Mouse (Mus musculus) heart, postnatal 36 days (tissue): ENCODE results near the gene Etv6. TPM values are rescaled to one million over a fixed set of nuclear protein-coding genes. Genes with fewer than 3 reads are reported as not detected.

Experiments used
- DNase-seq, 2 experiments: peaks; one replicate each; pipeline ENCODE4 v3.0.0; 2021 to 2022
- intact Hi-C: fragments of 180-260 bp; cut with DNase I; formaldehyde crosslinking; loops from one replicate; pipeline ENCODE4 v1.15.1; 2025
- total RNA-seq, 2 experiments: library from RNA; stranded (reverse); gene quantifications; 2 replicates each; pipeline ENCODE4 v1.2.3; 2021

Etv6 gene
- total RNA-seq, 2 experiments from 2014 or later, result 11.5 to 15.0 TPM

- intact Hi-C loops, result no loop called here
- no peak for DNase-seq
These were observed 5.8 kb downstream of the Etv6 start for GRCm38 (mm10) chr6:134041286-134041685.

- DNase-seq, result no peak
- intact Hi-C loops, result no loop called here
These were observed 6.4 kb downstream of the Etv6 start for GRCm38 (mm10) chr6:134041916-134042315.

DNA sequence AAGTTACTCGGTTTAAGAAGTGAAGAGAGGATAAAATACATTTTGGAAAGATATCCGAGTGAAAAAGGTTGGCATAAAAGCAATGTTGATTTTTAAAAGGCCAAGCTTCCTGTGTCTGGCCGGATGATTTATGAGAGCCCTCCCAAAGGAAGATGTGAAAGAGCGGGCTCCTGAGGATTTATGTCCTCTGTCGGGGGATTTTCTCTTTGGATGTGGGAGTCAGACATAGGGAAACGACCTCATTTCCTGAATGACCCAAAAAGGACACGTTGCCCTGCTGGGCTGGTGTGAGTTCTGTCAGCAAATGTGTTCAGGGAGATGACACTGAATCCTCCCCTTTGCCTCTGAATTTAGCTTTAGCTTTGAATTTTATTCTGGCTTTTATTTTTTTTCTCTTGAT, 8.0 kb downstream of the Etv6 start:
- intact Hi-C loops, result no loop called here
- no peak for DNase-seq

GRCm38 (mm10) chr6:134045092-134045868, 9.8 kb downstream of the Etv6 start:
- DNase-seq, result no peak
- intact Hi-C loops, result no loop called here

DNA sequence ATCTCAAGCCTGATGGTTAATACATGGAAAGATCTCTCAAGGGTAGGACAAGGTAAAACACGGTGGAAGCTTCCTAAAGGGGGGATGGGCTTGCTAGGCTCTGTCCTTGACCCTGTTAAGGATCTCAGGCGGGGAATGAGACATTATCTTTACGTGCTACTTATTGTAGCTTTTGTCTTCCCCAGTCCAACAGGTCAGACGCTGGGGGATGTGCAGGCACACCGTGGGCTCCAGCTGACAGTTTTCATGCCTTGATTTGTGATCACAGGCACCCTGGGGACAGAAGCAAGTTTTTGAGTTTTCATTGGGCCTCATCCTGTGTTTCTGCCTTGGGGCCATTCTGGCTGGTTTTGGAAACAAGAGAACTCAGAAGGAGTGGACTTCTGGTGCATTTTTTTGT, 10.6 kb downstream of the Etv6 start:
- intact Hi-C loops, result no loop called here
- no peak for DNase-seq

DNA sequence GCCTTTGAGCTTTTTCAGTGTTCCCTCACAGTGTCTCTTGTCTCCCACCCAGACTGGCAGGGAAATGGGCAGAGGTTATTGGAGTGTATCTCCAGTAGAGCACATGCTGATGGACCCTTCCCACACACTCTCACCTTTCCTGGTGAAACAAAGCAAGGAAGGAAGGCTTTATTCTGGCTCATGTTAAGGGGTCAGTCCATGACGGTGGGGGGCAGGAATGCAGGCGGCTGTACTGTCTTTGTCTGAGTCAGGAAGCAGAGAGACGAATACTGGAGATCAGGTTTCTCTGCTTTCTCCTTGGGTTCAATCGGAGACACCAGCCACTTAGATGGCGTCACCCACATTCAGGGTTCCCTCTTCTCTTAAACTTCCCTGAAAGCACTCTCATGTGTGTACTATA, 11.7 kb downstream of the Etv6 start:
- DNase-seq, result no peak
- intact Hi-C loops, result no loop called here

- intact Hi-C loops, result no loop called here
These were observed 12.5 kb downstream of the Etv6 start for GRCm38 (mm10) chr6:134047974-134048373.

GRCm38 (mm10) chr6:134048965-134049364, 13.5 kb downstream of the Etv6 start:
- DNase-seq, result no peak
- intact Hi-C loops, result no loop called here

More at GRCm38 (mm10) chr6:134047974-134048373, 12.5 kb downstream of the Etv6 start:
- DNase-seq, result no peak

DNA sequence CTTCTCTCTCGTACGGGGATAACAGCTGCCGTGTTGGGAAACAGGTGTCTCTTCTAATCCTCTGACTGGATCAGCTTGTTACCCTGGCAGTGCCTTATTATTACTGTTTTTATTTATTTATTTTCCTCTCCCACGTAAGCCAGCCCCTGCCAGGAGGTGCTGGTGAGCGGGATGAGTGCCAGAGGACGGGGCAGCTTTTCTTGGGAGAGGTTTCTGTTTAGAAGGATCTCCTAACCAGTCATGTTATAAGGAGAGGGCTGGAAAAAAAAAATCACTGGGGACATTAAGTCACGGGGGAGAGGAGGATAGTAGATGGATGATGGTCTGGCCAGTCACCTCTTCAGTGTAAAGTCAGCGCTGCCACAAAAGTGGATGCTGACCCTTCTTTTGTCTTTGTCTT, 15.0 kb downstream of the Etv6 start:
- intact Hi-C loops, result no loop called here
- DNase-seq, result no peak

DNA sequence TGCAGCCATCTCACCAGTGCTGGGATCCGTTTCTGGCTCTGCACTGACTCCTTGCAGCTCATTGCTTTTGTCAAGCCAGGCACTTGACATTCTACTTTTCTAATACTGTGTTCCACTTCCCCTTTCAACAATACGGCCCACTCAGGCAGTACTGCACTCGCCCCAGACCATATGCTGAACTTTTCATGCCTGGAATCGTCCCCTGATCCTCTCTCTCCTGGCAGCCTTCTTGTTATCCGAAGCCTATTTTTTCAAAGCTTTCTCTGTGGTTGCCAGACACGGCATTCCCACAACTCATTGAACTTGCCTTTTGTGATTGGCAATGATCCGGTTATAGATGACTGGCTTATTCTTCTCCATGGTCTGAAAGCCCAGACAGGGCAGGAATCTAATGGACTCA, 16.4 kb downstream of the Etv6 start:
- intact Hi-C loops, result no loop called here
- no peak for DNase-seq

GRCm38 (mm10) chr6:134053146-134053545, 17.6 kb downstream of the Etv6 start:
- intact Hi-C loops, result no loop called here
- DNase-seq, result no peak

DNA sequence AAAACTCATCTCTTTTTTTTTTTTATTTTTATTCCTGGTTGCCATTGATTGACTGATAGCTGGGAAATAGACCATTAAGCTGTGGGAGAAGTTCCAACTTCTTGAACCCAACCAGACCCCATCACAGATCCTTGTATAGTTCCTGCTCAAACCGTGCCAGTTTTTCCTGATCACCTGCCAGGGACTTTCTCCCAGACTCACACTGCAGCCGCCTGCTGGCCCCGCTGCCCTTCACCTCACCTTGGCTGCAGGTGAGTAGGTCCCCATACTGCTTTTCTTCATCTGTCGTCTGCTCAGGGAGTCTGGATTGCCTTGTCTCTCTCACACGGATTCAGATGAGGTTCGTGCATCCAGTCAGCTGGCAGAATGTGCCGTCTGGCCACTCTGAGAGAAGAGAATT, 18.1 kb downstream of the Etv6 start:
- DNase-seq, result no peak
- intact Hi-C loops, result no loop called here

DNA sequence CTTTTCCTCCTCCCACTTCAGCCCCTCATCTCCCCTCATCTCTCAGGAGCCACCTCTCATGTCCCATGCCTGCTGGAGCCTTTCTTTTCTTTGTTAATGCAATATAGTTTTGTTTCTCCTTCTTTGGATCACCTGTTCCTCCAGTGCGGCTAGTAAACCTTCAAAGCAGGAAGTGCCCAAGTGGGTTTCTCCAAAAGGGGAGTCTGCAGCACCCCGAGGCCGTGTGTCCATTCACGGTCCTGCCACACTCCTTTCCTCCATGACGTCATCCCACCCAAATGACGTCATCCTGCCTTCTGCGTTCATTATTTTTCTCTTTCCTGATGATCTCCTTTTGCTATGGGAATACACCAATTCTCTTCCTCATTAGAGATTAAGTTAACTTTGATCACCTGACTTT, 20.1 kb downstream of the Etv6 start:
- intact Hi-C loops, result no loop called here
- DNase-seq, result no peak

DNA sequence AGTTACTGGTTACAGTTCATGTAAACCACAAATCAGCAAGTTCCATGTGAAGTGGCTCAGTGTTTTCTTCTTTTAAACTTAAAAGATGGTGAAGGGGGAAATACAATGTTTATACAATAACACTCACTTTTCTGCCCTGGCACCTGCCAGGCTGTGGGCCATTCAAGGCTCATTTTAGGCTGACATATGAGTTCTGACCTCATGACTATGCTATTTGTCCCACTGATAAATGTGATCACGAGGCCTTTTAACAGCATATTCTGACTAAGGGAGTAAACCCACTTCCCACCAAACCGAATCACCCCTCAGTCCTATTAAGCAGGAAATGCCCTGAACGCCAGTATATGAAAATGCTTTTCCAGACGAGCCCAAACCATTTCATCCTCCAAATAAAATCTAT, 23.0 kb downstream of the Etv6 start:
- DNase-seq, result no peak
- intact Hi-C loops, result no loop called here

- intact Hi-C loops, result no loop called here
- DNase-seq, result no peak
These were observed 23.5 kb downstream of the Etv6 start for GRCm38 (mm10) chr6:134058886-134059551.

- intact Hi-C loops, result no loop called here
- DNase-seq, result no peak
These were observed 24.0 kb downstream of the Etv6 start for GRCm38 (mm10) chr6:134059552-134059891.

- intact Hi-C loops, result no loop called here
- DNase-seq, result no peak
These were observed 24.5 kb downstream of the Etv6 start for GRCm38 (mm10) chr6:134060036-134060435.

- intact Hi-C loops, result no loop called here
- peak; percentile 38 to 47 for DNase-seq
These were observed 25.3 kb downstream of the Etv6 start for GRCm38 (mm10) chr6:134060811-134061210.

- intact Hi-C loops, result no loop called here
These were observed 29.7 kb downstream of the Etv6 start for GRCm38 (mm10) chr6:134065018-134065725.

DNA sequence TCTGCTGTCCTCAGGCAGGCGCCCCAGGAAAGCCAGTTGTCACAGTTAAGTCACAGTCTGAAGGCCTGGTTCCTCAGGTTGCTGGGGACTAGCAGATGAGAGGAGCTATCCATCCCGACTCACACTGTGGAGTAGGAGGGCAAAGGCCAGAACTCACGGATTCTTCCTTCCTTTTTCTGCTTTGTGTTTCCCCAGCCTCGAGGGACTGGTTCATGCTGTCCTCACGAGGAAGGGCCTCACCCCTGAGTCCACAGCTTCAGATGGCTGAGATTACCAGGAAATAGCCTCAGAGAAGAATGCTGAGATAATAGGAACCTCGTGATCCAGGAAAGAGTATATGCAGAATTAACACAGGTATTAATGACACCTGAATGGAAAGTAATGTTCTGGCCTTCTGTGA, 30.6 kb downstream of the Etv6 start:
- intact Hi-C loops, result no loop called here
- DNase-seq, result no peak

More at GRCm38 (mm10) chr6:134065018-134065725, 29.7 kb downstream of the Etv6 start:
- peak in 1 of 2 experiments; percentile 24 for DNase-seq

- intact Hi-C loops, result no loop called here
- DNase-seq, result no peak
These were observed 31.5 kb downstream of the Etv6 start for GRCm38 (mm10) chr6:134066996-134067395.

GRCm38 (mm10) chr6:134067536-134067935, 32.0 kb downstream of the Etv6 start:
- no peak for DNase-seq
- intact Hi-C loops, result no loop called here
